Mouse (Mus musculus) cerebellum, adult 11 months (tissue): Measurements from ENCODE around the gene Hist2h4.

Source experiments
- DNase-seq: peaks from one replicate; pipeline ENCODE4 v3.0.0; 2022

Gene Hist2h4

GRCm38 (mm10) chr3:96245003-96245886, 17.9 kb downstream of the Hist2h4 start, which contains the start of gene Hist2h2aa1:
TSS of gene Hist2h2aa1 (plus strand) at chr3:96245497.
- peak; percentile 87 for DNase-seq

- DNase-seq, result no peak
These were observed 19.1 kb downstream of the Hist2h4 start for GRCm38 (mm10) chr3:96243921-96244572.

- DNase-seq, result no peak
These were observed 22.3 kb downstream of the Hist2h4 start for GRCm38 (mm10) chr3:96240799-96241197.

GRCm38 (mm10) chr3:96239949-96240798, 22.9 kb downstream of the Hist2h4 start, which contains the start of gene Hist2h2aa2:
TSS of gene Hist2h2aa2 (minus strand) at chr3:96240276.
- peak; percentile 95 for DNase-seq

- DNase-seq, result peak; percentile 38
These were observed 23.9 kb downstream of the Hist2h4 start, which contains the start of gene Hist2h3c2 for GRCm38 (mm10) chr3:96238954-96239793. TSS of gene Hist2h3c2 (minus strand) at chr3:96239127.

GRCm38 (mm10) chr3:96237904-96238511, 25.1 kb downstream of the Hist2h4 start:
- no peak for DNase-seq

GRCm38 (mm10) chr3:96237335-96237903, 25.7 kb downstream of the Hist2h4 start:
- no peak for DNase-seq

- no peak for DNase-seq
These were observed 26.2 kb downstream of the Hist2h4 start for GRCm38 (mm10) chr3:96236834-96237334.

- DNase-seq, result no peak
These were observed 27.3 kb downstream of the Hist2h4 start for GRCm38 (mm10) chr3:96235836-96236235.

- DNase-seq, result no peak
These were observed 28.2 kb downstream of the Hist2h4 start for GRCm38 (mm10) chr3:96234914-96235313.

- no peak for DNase-seq
These were observed 31.4 kb downstream of the Hist2h4 start for GRCm38 (mm10) chr3:96231758-96232120.

GRCm38 (mm10) chr3:96230910-96231757, 32.0 kb downstream of the Hist2h4 start:
- DNase-seq, result no peak

GRCm38 (mm10) chr3:96230404-96230803, 32.7 kb downstream of the Hist2h4 start:
- DNase-seq, result no peak

GRCm38 (mm10) chr3:96228828-96229227, 34.3 kb downstream of the Hist2h4 start:
- DNase-seq, result no peak

GRCm38 (mm10) chr3:96226695-96227648, 36.1 kb downstream of the Hist2h4 start:
- no peak for DNase-seq

GRCm38 (mm10) chr3:96225421-96225820, 37.7 kb downstream of the Hist2h4 start:
- DNase-seq, result no peak

GRCm38 (mm10) chr3:96222774-96223173, 40.3 kb downstream of the Hist2h4 start:
- no peak for DNase-seq

- DNase-seq, result no peak
These were observed 41.5 kb downstream of the Hist2h4 start for GRCm38 (mm10) chr3:96221640-96222038.
